Comparison of ENCODE assay signal across 8 mouse cellular contexts in genomic region chr2:93333241-93333816, GRCm38 (mm10). TPM values are rescaled to one million over a fixed set of nuclear protein-coding genes. Genes with fewer than 3 reads are reported as not detected.
DNase-seq lines count a peak whose midpoint lies in the region; ATAC-seq lines count a peak whose summit lies in the region.

No protein-coding gene starts in this region.

- intact Hi-C loops in left cerebral cortex, postnatal 36 days (cut with DNase I) = loop anchor here (1.0 to 5.0 kb wide), 2 partner anchors 84 to 106 kb away; no protein-coding TSS in a partner anchor

- ATAC-seq in intestine, embryonic 14.5 days (replicated peaks; ENCODE audit: low FRiP score, low TSS enrichment, low read depth) = peak; percentile 67

- peak overlapping the region; percentile 74 for H3K4me2 ChIP-seq in intestine, embryonic 14.5 days (ENCODE audit: low read length)

- H3K9me3 ChIP-seq in intestine, embryonic 14.5 days (ENCODE audit: control insufficient read depth, low read length) = no peaks in the 10 kb centered on the region
- H3K9me3 ChIP-seq in midbrain, embryonic 10.5 days (replicated peaks) = 0 out of 2 replicates have a peak, but pooled peaks cover 3% of the 10 kb centered on the region

- peaks cover 35% of the 10 kb centered on the region for H3K4me1 ChIP-seq in intestine, embryonic 14.5 days (replicated peaks; ENCODE audit: control insufficient read depth, insufficient read depth, low read length)
- peaks cover 78% of the 10 kb centered on the region for H3K4me1 ChIP-seq in midbrain, embryonic 10.5 days

- peak overlapping the region; percentile 62 for H3K27ac ChIP-seq in intestine, embryonic 14.5 days (ENCODE audit: low read depth)
- peak overlapping the region; percentile 96 for H3K27ac ChIP-seq in midbrain, embryonic 10.5 days (replicated peaks)

- H3K27me3 ChIP-seq in intestine, embryonic 14.5 days (replicated peaks; ENCODE audit: control insufficient read depth, insufficient read depth, low read length) = no peaks in the 10 kb centered on the region
- H3K27me3 ChIP-seq in midbrain, embryonic 10.5 days (ENCODE audit: low read depth, poor library complexity, severe bottlenecking) = peaks cover 17% of the 10 kb centered on the region

- H3K9ac ChIP-seq in intestine, embryonic 14.5 days (ENCODE audit: low read length) = peak overlapping the region; percentile 60

- DNase-seq in adrenal gland, postnatal 10 days = peak; percentile 96
- peak; percentile 92 for DNase-seq in embryo, embryonic 11 days
- DNase-seq in gastrocnemius, postnatal 25 days = peak; percentile 61
- peak; percentile 97 for DNase-seq in intestine, embryonic 14.5 days (ENCODE audit: low spot score)
- DNase-seq in left cerebral cortex, postnatal 36 days (ENCODE audit: low spot score in 2 of 2) = peak; percentile 73
- DNase-seq in midbrain, embryonic 10.5 days (ENCODE audit: low spot score) = peak; percentile 93
- peak; percentile 94 for DNase-seq in right cerebral cortex, postnatal 4 days
- peak; percentile 85 for DNase-seq in yolk sac, embryonic 10.5 days (ENCODE audit: low spot score)

- WGBS in intestine, embryonic 14.5 days = 2% methylated on average over 29 of the region's 29 CpGs
- WGBS in midbrain, embryonic 10.5 days = under 1% methylated on average over 29 of the region's 29 CpGs

- peak overlapping the region; percentile 76 for H3K4me3 ChIP-seq in intestine, embryonic 14.5 days (ENCODE audit: low read depth, low read length)
- peak overlapping the region; percentile 89 for H3K4me3 ChIP-seq in midbrain, embryonic 10.5 days

- no peaks in the 10 kb centered on the region for H3K36me3 ChIP-seq in intestine, embryonic 14.5 days (ENCODE audit: control insufficient read depth, insufficient read depth, low read length)
- H3K36me3 ChIP-seq in midbrain, embryonic 10.5 days = peaks cover 27% of the 10 kb centered on the region

RNA-seq across cellular contexts. Expression of gene Tspan18, which starts 1.0 kb away (rescaled TPM):
- 100 to 1,000 TPM in 1 of 2 experiments, 10 to 100 TPM in 1; 84.9 to 114 TPM for total RNA-seq in adrenal gland, postnatal 10 days (2021)
- total RNA-seq in gastrocnemius, postnatal 25 days (2021) = 1 to 10 TPM; 3.8 TPM
- polyA plus RNA-seq in intestine, embryonic 14.5 days (2014; fragmentation: Nextera tagmentation; extraction: Ambion mirVana) = 36.1 and 41.0 TPM in 2 replicates
- total RNA-seq in left cerebral cortex, postnatal 36 days (2021) = 1 to 10 TPM; 2.1 TPM
- polyA plus RNA-seq in midbrain, embryonic 10.5 days (2016; fragmentation: Nextera tagmentation; extraction: Ambion mirVana) = 45.0 and 48.4 TPM in 2 replicates

Comparison
In these comparisons a context has a peak if more than half of its experiments do, and no peak if none do; other contexts are left out.
1. Peak in every context shown above with its lines: DNase-seq, ATAC-seq, H3K4me3 ChIP-seq and H3K27ac ChIP-seq.
2. RNA of gene Tspan18, which starts 1.0 kb away (total RNA-seq): 84.9 to 114 TPM in adrenal gland, postnatal 10 days; 3.8 TPM in gastrocnemius, postnatal 25 days and 2.1 TPM in left cerebral cortex, postnatal 36 days; every median in the first group is over 10 times any median in the second.